Mouse (Mus musculus) gonadal fat pad, adult 2 months (tissue): ENCODE data around the gene Susd4. TPM values are rescaled to one million over a fixed set of nuclear protein-coding genes. Genes with fewer than 3 reads are reported as not detected.

Experiments used
- DNase-seq: peaks from one replicate; pipeline ENCODE4 v3.0.0-alpha.2; 2012; ENCODE audit warnings: low read depth
- polyA plus RNA-seq: library from polyadenylated mRNA; depleted of rRNA; stranded (reverse); fragments of >200 nt; gene quantifications from 2 replicates; pipeline ENCODE4 v1.2.3, GENCODE M21; 2012; rRNA removed

Susd4 gene
- polyA plus RNA-seq, 1 experiment: 74.4 TPM

GRCm38 (mm10) chr1:182916166-182916565 lies 152.5 kb downstream of the Susd4 start:
- no peak for DNase-seq

GRCm38 (mm10) chr1:182918718-182919346 lies 155.2 kb downstream of the Susd4 start:
- no peak for DNase-seq

GRCm38 (mm10) chr1:182922824-182923223 lies 159.2 kb downstream of the Susd4 start:
- DNase-seq: no peak

GRCm38 (mm10) chr1:182926465-182926864 lies 162.8 kb downstream of the Susd4 start:
- DNase-seq: no peak

- DNase-seq: no peak
Measured at GRCm38 (mm10) chr1:182927878-182928851, 164.5 kb downstream of the Susd4 start.

GRCm38 (mm10) chr1:182935469-182935868 lies 171.8 kb downstream of the Susd4 start:
- DNase-seq: no peak

- DNase-seq: no peak
Measured at GRCm38 (mm10) chr1:182937486-182938120, 173.9 kb downstream of the Susd4 start.

- DNase-seq: no peak
Measured at GRCm38 (mm10) chr1:182941921-182942320, 178.3 kb downstream of the Susd4 start.

GRCm38 (mm10) chr1:182943911-182944310 lies 180.3 kb downstream of the Susd4 start:
- no peak for DNase-seq

GRCm38 (mm10) chr1:182944638-182945037 lies 181.0 kb downstream of the Susd4 start:
- no peak for DNase-seq

GRCm38 (mm10) chr1:182945561-182945960 lies 181.9 kb downstream of the Susd4 start:
- no peak for DNase-seq

Other genes with a start within 250 kb of the Susd4 start
- 54.3 and 56.7 TPM in 2 replicates for gene Capn2, start 246.3 kb upstream of the Susd4 start, polyA plus RNA-seq
- 1.6 and 1.8 TPM in 2 replicates for gene Capn8, start 198.9 kb upstream of the Susd4 start, polyA plus RNA-seq
- 0.19 and 0.89 TPM in 2 replicates for gene Ccdc185, start 14.7 kb upstream of the Susd4 start, polyA plus RNA-seq
- gene Tlr5, start 190.9 kb downstream of the Susd4 start, polyA plus RNA-seq: 5.3 and 7.0 TPM in 2 replicates